Mouse (Mus musculus) inflammation-experienced regulatory T-cells, adult 6 months (primary cell): ENCODE measurements around the gene Col18a1. TPM values are rescaled to one million over a fixed set of nuclear protein-coding genes. Genes with fewer than 3 reads are reported as not detected.

Source experiments
- ATAC-seq: one replicate; pipeline ENCODE4 v1.8.0; 2017
- polyA plus RNA-seq, 3 experiments: library from polyadenylated mRNA; unstranded; fragments of 100-300 nt; shearing (Covaris generic); gene quantifications; one replicate each; pipeline ENCODE4 v1.2.1; 2017

Gene Col18a1
- polyA plus RNA-seq, 3 experiments from 2014 or later, result 0.09 to 0.11 TPM; not detected in 1

- no peak for ATAC-seq
These were observed 158.2 kb downstream of the Col18a1 start for GRCm38 (mm10) chr10:77008109-77008561.

GRCm38 (mm10) chr10:77007433-77008108, 158.8 kb downstream of the Col18a1 start:
- ATAC-seq, result no peak

GRCm38 (mm10) chr10:77004936-77005335, 161.4 kb downstream of the Col18a1 start:
- ATAC-seq, result no peak

Other genes with a start within 250 kb of the Col18a1 start
- gene Pcbp3, start 204.7 kb downstream of the Col18a1 start, polyA plus RNA-seq, result 1 to 10 TPM; 4.5 to 8.6 (median 6.0) TPM
- gene Slc19a1, start 134.3 kb downstream of the Col18a1 start, polyA plus RNA-seq, result 10 to 100 TPM; 23.4 to 40.5 (median 34.5) TPM
- gene Pofut2, start 92.7 kb upstream of the Col18a1 start, polyA plus RNA-seq, result 10 to 100 TPM; 19.4 to 24.9 (median 19.8) TPM